ENCODE assay signal across 8 mouse cellular contexts in genomic region chr15:98617176-98617537, GRCm38 (mm10). TPM values are rescaled to one million over a fixed set of nuclear protein-coding genes. Genes with fewer than 3 reads are reported as not detected.
DNase-seq lines count a peak whose midpoint lies in the region; ATAC-seq and TF ChIP-seq lines count a peak whose summit lies in the region.

No protein-coding gene starts in this region.

- H3K9me3 ChIP-seq in forebrain, embryonic 16.5 days (ENCODE audit: control insufficient read depth, low read length), result no peaks in the 10 kb centered on the region; the same call in 1 of the 2 replicates
- no peaks in the 10 kb centered on the region for H3K9me3 ChIP-seq in hindbrain, embryonic 11.5 days (ENCODE audit: control insufficient read depth, low read length)

- H3K27ac ChIP-seq in forebrain, embryonic 16.5 days (ENCODE audit: low read length), result no peak overlapping the region
- H3K27ac ChIP-seq in hindbrain, embryonic 11.5 days (ENCODE audit: low read depth, low read length), result no peak overlapping the region
- no peak overlapping the region for H3K27ac ChIP-seq in spleen, adult 2 months (ENCODE audit: insufficient read depth, low read length)

- H3K4me2 ChIP-seq in forebrain, embryonic 16.5 days (ENCODE audit: low read length), result no peak overlapping the region
- no peak overlapping the region for H3K4me2 ChIP-seq in hindbrain, embryonic 11.5 days (replicated peaks; ENCODE audit: low read depth, low read length)

- H3K4me3 ChIP-seq in forebrain, embryonic 16.5 days (replicated peaks; ENCODE audit: low read length), result no peak overlapping the region
- H3K4me3 ChIP-seq in hindbrain, embryonic 11.5 days (ENCODE audit: low read depth, low read length), result no peak overlapping the region
- no peak overlapping the region for H3K4me3 ChIP-seq in spleen, adult 2 months (ENCODE audit: extremely low read depth, insufficient read depth, insufficient read length)

- peaks cover 8% of the 10 kb centered on the region for H3K27me3 ChIP-seq in forebrain, embryonic 16.5 days (replicated peaks; ENCODE audit: control insufficient read depth, insufficient read depth, low read length)
- H3K27me3 ChIP-seq in hindbrain, embryonic 11.5 days (ENCODE audit: control insufficient read depth, insufficient read depth, low read length), result no peaks in the 10 kb centered on the region; the same call in 1 of the 2 replicates
- no peaks in the 10 kb centered on the region for H3K27me3 ChIP-seq in spleen, adult 2 months (ENCODE audit: control insufficient read depth, insufficient read depth, low read length)

- H3K4me1 ChIP-seq in forebrain, embryonic 16.5 days (replicated peaks; ENCODE audit: control insufficient read depth, insufficient read depth, low read length), result peaks cover 5% of the 10 kb centered on the region; the same call in 1 of the 2 replicates
- H3K4me1 ChIP-seq in hindbrain, embryonic 11.5 days (replicated peaks; ENCODE audit: control insufficient read depth, insufficient read depth, low read length), result no peaks in the 10 kb centered on the region; the same call in 1 of the 2 replicates
- no peaks in the 10 kb centered on the region for H3K4me1 ChIP-seq in spleen, adult 2 months (ENCODE audit: control insufficient read depth, insufficient read depth, insufficient read length)

- no peaks in the 10 kb centered on the region for H3K36me3 ChIP-seq in forebrain, embryonic 16.5 days (ENCODE audit: control insufficient read depth, insufficient read depth)
- no peaks in the 10 kb centered on the region for H3K36me3 ChIP-seq in hindbrain, embryonic 11.5 days (ENCODE audit: control insufficient read depth, insufficient read depth, low read length)
- no peaks in the 10 kb centered on the region for H3K36me3 ChIP-seq in spleen, adult 2 months (ENCODE audit: control insufficient read depth, insufficient read depth, low read length)

- DNase-seq in CD4-positive, CD25-positive, alpha-beta regulatory T cell, adult 2 months (ENCODE audit: low read depth, low spot score), result peak; percentile 72
- peak; percentile 76 for DNase-seq in c-Kit-positive CD71-positive TER-119-positive erythroid progenitor cells, embryonic 14.5 days (ENCODE audit: low spot score)
- DNase-seq in hindbrain, embryonic 11.5 days (ENCODE audit: low spot score), result peak; percentile 93
- peak; percentile 82 to 85 for DNase-seq in layer of hippocampus, postnatal 14 days (ENCODE audit: low spot score in 2 of 2)
- peak; percentile 82 for DNase-seq in lung, postnatal 36 days
- DNase-seq in spleen, adult 2 months (ENCODE audit: low read depth in 1 of 2, low spot score in 2 of 2), result peak in 1 of 2 experiments; percentile 48

- no peak for ATAC-seq in CD4-positive, CD25-positive, alpha-beta regulatory T cell, adult 4 months
- peak; percentile 31; the same call in 1 of the 2 replicates for ATAC-seq in forebrain, embryonic 16.5 days
- 0 out of 2 replicates have a peak, but pooled peaks have one; percentile 17 for ATAC-seq in hindbrain, embryonic 11.5 days (ENCODE audit: low FRiP score)

- TF ChIP-seq POLR2A in spleen, adult 2 months (IDR thresholded peaks at IDR 0.05; ENCODE audit: low read depth, low read length), result no peak

- 2% methylated on average over 12 of the region's 12 CpGs for WGBS in forebrain, embryonic 16.5 days
- under 1% methylated on average over 12 of the region's 12 CpGs for WGBS in hindbrain, embryonic 11.5 days
- 2% methylated on average over 12 of the region's 12 CpGs for WGBS in spleen, adult 2 months

- no peak overlapping the region for H3K9ac ChIP-seq in forebrain, embryonic 16.5 days (replicated peaks; ENCODE audit: low read depth, low read length)
- no peak overlapping the region for H3K9ac ChIP-seq in hindbrain, embryonic 11.5 days (ENCODE audit: low read depth, low read length)

- TF ChIP-seq CTCF in spleen, adult 2 months (IDR thresholded peaks at IDR 0.05; ENCODE audit: extremely low read depth, insufficient read depth, insufficient read length, insufficient replicate concordance), result peak; percentile 53; the same call in 1 of the 2 replicates

RNA-seq across cellular contexts. Expression of gene Adcy6, which starts 7.3 kb away (rescaled TPM):
- 1 to 10 TPM; 1.1 to 1.5 TPM for polyA plus RNA-seq in CD4-positive, CD25-positive, alpha-beta regulatory T cell, adult 4 months (2017; shearing (Covaris generic))
- 11.2 and 16.1 TPM in 2 replicates for polyA plus RNA-seq in forebrain, embryonic 16.5 days (2015; fragmentation: Nextera tagmentation; extraction: Ambion mirVana)
- 12.4 and 17.3 TPM in 2 replicates for polyA plus RNA-seq in hindbrain, embryonic 11.5 days (2014; fragmentation: Nextera tagmentation; extraction: Ambion mirVana)
- 10 to 100 TPM; 45.1 to 45.3 TPM for total RNA-seq in layer of hippocampus, postnatal 14 days (2021)
- polyA plus RNA-seq in spleen, adult 2 months (2012; rRNA removed), result 23.2 and 24.2 TPM in 2 replicates

RNA-seq across cellular contexts. Expression of gene Cacnb3, which starts 13.5 kb away (rescaled TPM):
- polyA plus RNA-seq in CD4-positive, CD25-positive, alpha-beta regulatory T cell, adult 4 months (2017; shearing (Covaris generic)), result not detected
- polyA plus RNA-seq in forebrain, embryonic 16.5 days (2015; fragmentation: Nextera tagmentation; extraction: Ambion mirVana), result 138 and 168 TPM in 2 replicates
- 41.3 and 42.9 TPM in 2 replicates for polyA plus RNA-seq in hindbrain, embryonic 11.5 days (2014; fragmentation: Nextera tagmentation; extraction: Ambion mirVana)
- total RNA-seq in layer of hippocampus, postnatal 14 days (2021), result 100 to 1,000 TPM; 159 to 168 TPM
- 22.4 and 31.0 TPM in 2 replicates for polyA plus RNA-seq in spleen, adult 2 months (2012; rRNA removed)

RNA-seq across cellular contexts. Expression of gene Ddx23, which starts 45.5 kb away (rescaled TPM):
- 10 to 100 TPM; 29.4 to 29.8 TPM for polyA plus RNA-seq in CD4-positive, CD25-positive, alpha-beta regulatory T cell, adult 4 months (2017; shearing (Covaris generic))
- 17.6 and 25.5 TPM in 2 replicates for polyA plus RNA-seq in forebrain, embryonic 16.5 days (2015; fragmentation: Nextera tagmentation; extraction: Ambion mirVana)
- polyA plus RNA-seq in hindbrain, embryonic 11.5 days (2014; fragmentation: Nextera tagmentation; extraction: Ambion mirVana), result 21.7 and 33.0 TPM in 2 replicates
- 10 to 100 TPM; 60.3 to 70.2 TPM for total RNA-seq in layer of hippocampus, postnatal 14 days (2021)
- 31.5 and 31.8 TPM in 2 replicates for polyA plus RNA-seq in spleen, adult 2 months (2012; rRNA removed)

RNA-seq across cellular contexts. Expression of gene 4930415O20Rik, which starts 46.4 kb away (rescaled TPM):
- not detected for polyA plus RNA-seq in CD4-positive, CD25-positive, alpha-beta regulatory T cell, adult 4 months (2017; shearing (Covaris generic))
- 0.56 TPM in 1 of 2 replicates, not detected in the other for polyA plus RNA-seq in forebrain, embryonic 16.5 days (2015; fragmentation: Nextera tagmentation; extraction: Ambion mirVana)
- polyA plus RNA-seq in hindbrain, embryonic 11.5 days (2014; fragmentation: Nextera tagmentation; extraction: Ambion mirVana), result not detected in 2 replicates
- not detected for total RNA-seq in layer of hippocampus, postnatal 14 days (2021)
- polyA plus RNA-seq in spleen, adult 2 months (2012; rRNA removed), result 0.27 TPM in 1 of 2 replicates, not detected in the other

RNA-seq across cellular contexts. Expression of gene Ccnt1, which starts 46.4 kb away (rescaled TPM):
- polyA plus RNA-seq in CD4-positive, CD25-positive, alpha-beta regulatory T cell, adult 4 months (2017; shearing (Covaris generic)), result 100 to 1,000 TPM; 103 to 104 TPM
- polyA plus RNA-seq in forebrain, embryonic 16.5 days (2015; fragmentation: Nextera tagmentation; extraction: Ambion mirVana), result 74.5 and 78.4 TPM in 2 replicates
- 63.8 and 67.8 TPM in 2 replicates for polyA plus RNA-seq in hindbrain, embryonic 11.5 days (2014; fragmentation: Nextera tagmentation; extraction: Ambion mirVana)
- total RNA-seq in layer of hippocampus, postnatal 14 days (2021), result 10 to 100 TPM; 43.9 to 44.7 TPM
- 9.4 and 9.5 TPM in 2 replicates for polyA plus RNA-seq in spleen, adult 2 months (2012; rRNA removed)

Comparison
In these comparisons a context has a peak if more than half of its experiments do, and no peak if none do; other contexts are left out.
1. RNA of gene Cacnb3, which starts 13.5 kb away (polyA plus RNA-seq): 138 to 168 TPM in forebrain, embryonic 16.5 days, 41.3 to 42.9 TPM in hindbrain, embryonic 11.5 days and 22.4 to 31.0 TPM in spleen, adult 2 months; not detected in CD4-positive, CD25-positive, alpha-beta regulatory T cell, adult 4 months; every median in the first group is over 10 times any median in the second.